Mouse (Mus musculus): ENCODE results near the gene Abcg8. TPM values are rescaled to one million over a fixed set of nuclear protein-coding genes. Genes with fewer than 3 reads are reported as not detected.

Abcg8 gene
- total and polyA plus RNA-seq, 3 experiments, result not detected

- Histone ChIP-seq H3K9ac (ENCODE audit: control insufficient read depth, low read depth, low read length, poor library complexity, severe bottlenecking) (no peak overlapping the region), H3K9me3 (replicated peaks; ENCODE audit: insufficient read depth, low read length) (no peaks in the 10 kb centered on the region), H3K27me3 (ENCODE audit: control insufficient read depth in 1 of 2, insufficient read depth in 2 of 2, low read length in 2 of 2) (peaks cover 3 to 9% of the 10 kb centered on the region in 2 experiments; a peak in 3 of 4 replicates), H3K79me2 (ENCODE audit: control insufficient read depth, insufficient read depth, low read length, poor library complexity) (no peaks in the 10 kb centered on the region), H3K27ac (ENCODE audit: control insufficient read depth, low read depth, low read length) (no peak overlapping the region), H3K4me3 (ENCODE audit: control insufficient read depth in 1 of 2, insufficient read depth in 1 of 2, low read depth in 2 of 2, low read length in 2 of 2) (no peak overlapping the region), H3K36me3 (ENCODE audit: control insufficient read depth in 1 of 2, insufficient read depth in 2 of 2, low read length in 2 of 2) (no peaks in the 10 kb centered on the region), H3K4me1 (ENCODE audit: control insufficient read depth in 1 of 2, insufficient read depth in 2 of 2, low read length in 2 of 2) (no peaks in the 10 kb centered on the region)
- DNase-seq (ENCODE audit: low read depth, low spot score), result no peak
- no peak for TF ChIP-seq RAD21 (IDR thresholded peaks at IDR 0.05; ENCODE audit: low read depth, low read length)
- TF ChIP-seq TBP (IDR thresholded peaks at IDR 0.05; ENCODE audit: low read depth, low read length), result no peak
- no peak for TF ChIP-seq USF1 (IDR thresholded peaks at IDR 0.05; ENCODE audit: low read depth, low read length)
- no peak for TF ChIP-seq SMC3 (IDR thresholded peaks at IDR 0.05; ENCODE audit: low read depth, low read length)
- no peak for TF ChIP-seq CHD2 (IDR thresholded peaks at IDR 0.05; ENCODE audit: low read length)
- TF ChIP-seq RCOR1 (IDR thresholded peaks at IDR 0.05; ENCODE audit: low read depth, low read length), result no peak
Observed at GRCm38 (mm10) chr17:84690111-84690510, 14.0 kb downstream of the Abcg8 start.

- Histone ChIP-seq H3K27ac (ENCODE audit: control insufficient read depth, low read depth, low read length) (no peak overlapping the region), H3K9me3 (replicated peaks; ENCODE audit: insufficient read depth, low read length) (no peaks in the 10 kb centered on the region), H3K79me2 (ENCODE audit: control insufficient read depth, insufficient read depth, low read length, poor library complexity) (no peaks in the 10 kb centered on the region), H3K9ac (ENCODE audit: control insufficient read depth, low read depth, low read length, poor library complexity, severe bottlenecking) (no peak overlapping the region), H3K27me3 (ENCODE audit: control insufficient read depth in 1 of 2, insufficient read depth in 2 of 2, low read length in 2 of 2) (peaks cover 3 to 7% of the 10 kb centered on the region in 2 experiments; a peak in 3 of 4 replicates), H3K36me3 (ENCODE audit: control insufficient read depth in 1 of 2, insufficient read depth in 2 of 2, low read length in 2 of 2) (no peaks in the 10 kb centered on the region), H3K4me1 (ENCODE audit: control insufficient read depth in 1 of 2, insufficient read depth in 2 of 2, low read length in 2 of 2) (no peaks in the 10 kb centered on the region), H3K4me3 (ENCODE audit: control insufficient read depth in 1 of 2, insufficient read depth in 1 of 2, low read depth in 2 of 2, low read length in 2 of 2) (no peak overlapping the region)
- TF ChIP-seq POLR2A (IDR thresholded peaks at IDR 0.05; ENCODE audit: control insufficient read depth in 1 of 2, insufficient read depth in 1 of 2, low read depth in 1 of 2, low read length in 2 of 2, poor library complexity in 1 of 2) (no peak), MYB (IDR thresholded peaks at IDR 0.05; ENCODE audit: low read depth, low read length) (no peak)
- DNase-seq (ENCODE audit: low read depth, low spot score), result no peak
Observed at GRCm38 (mm10) chr17:84693741-84694140, 17.6 kb downstream of the Abcg8 start.

- H3K4me3 ChIP-seq (ENCODE audit: control insufficient read depth in 1 of 2, insufficient read depth in 1 of 2, low read depth in 2 of 2, low read length in 2 of 2), result no peak overlapping the region
- peaks cover 0 to 2% of the 10 kb centered on the region in 2 experiments; a peak in 1 of 4 replicates for H3K27me3 ChIP-seq (ENCODE audit: control insufficient read depth in 1 of 2, insufficient read depth in 2 of 2, low read length in 2 of 2)
- TF ChIP-seq TAL1 (IDR thresholded peaks at IDR 0.05; ENCODE audit: low read length) (no peak), USF2 (IDR thresholded peaks at IDR 0.05; ENCODE audit: borderline replicate concordance in 1 of 2, insufficient read depth in 1 of 2, low read depth in 1 of 2, low read length in 2 of 2) (no peak), MXI1 (IDR thresholded peaks at IDR 0.05; ENCODE audit: low read depth, low read length) (no peak), HCFC1 (IDR thresholded peaks at IDR 0.05; ENCODE audit: low read depth, low read length) (no peak), MEF2A (IDR thresholded peaks at IDR 0.05; ENCODE audit: extremely low read depth, insufficient replicate concordance, low read depth, low read length, poor library complexity, severe bottlenecking) (no peak)
- DNase-seq (ENCODE audit: low read depth, low spot score), result no peak
- H3K9me3 ChIP-seq (replicated peaks; ENCODE audit: insufficient read depth, low read length), result no peaks in the 10 kb centered on the region
- H3K79me2 ChIP-seq (ENCODE audit: control insufficient read depth, insufficient read depth, low read length, poor library complexity), result no peaks in the 10 kb centered on the region
- H3K36me3 ChIP-seq (ENCODE audit: control insufficient read depth in 1 of 2, insufficient read depth in 2 of 2, low read length in 2 of 2), result no peaks in the 10 kb centered on the region
- no peak overlapping the region for H3K27ac ChIP-seq (ENCODE audit: control insufficient read depth, low read depth, low read length)
- no peaks in the 10 kb centered on the region for H3K4me1 ChIP-seq (ENCODE audit: control insufficient read depth in 1 of 2, insufficient read depth in 2 of 2, low read length in 2 of 2)
- no peak overlapping the region for H3K9ac ChIP-seq (ENCODE audit: control insufficient read depth, low read depth, low read length, poor library complexity, severe bottlenecking)
Observed at GRCm38 (mm10) chr17:84696537-84696936, 20.4 kb downstream of the Abcg8 start.

Measured in MEL (cell line).